Mouse (Mus musculus): Measurements from ENCODE around the gene Cdk15. TPM values are rescaled to one million over a fixed set of nuclear protein-coding genes. Genes with fewer than 3 reads are reported as not detected.

The Cdk15 gene
- polyA plus RNA-seq, 1 experiment: 0.50 TPM

Other genes with a start within 250 kb of the Cdk15 start
- gene C2cd6, start 162.0 kb upstream of the Cdk15 start, polyA plus RNA-seq (2012; rRNA removed): not detected in 2 replicates
- 25.8 and 34.6 TPM in 2 replicates for gene Tmem237, start 136.5 kb upstream of the Cdk15 start, polyA plus RNA-seq (2012; rRNA removed)
- 1.5 and 2.5 TPM in 2 replicates for gene Mpp4, start 93.5 kb upstream of the Cdk15 start, polyA plus RNA-seq (2012; rRNA removed)
- gene Als2, start 19.7 kb upstream of the Cdk15 start, polyA plus RNA-seq (2012; rRNA removed): 12.2 and 14.5 TPM in 2 replicates
- gene Fzd7, start 225.5 kb downstream of the Cdk15 start, polyA plus RNA-seq (2012; rRNA removed): 3.6 and 4.8 TPM in 2 replicates